Mouse (Mus musculus) hindbrain, embryonic 14.5 days (tissue): ENCODE data around the gene Ccdc102a. TPM values are rescaled to one million over a fixed set of nuclear protein-coding genes. Genes with fewer than 3 reads are reported as not detected.
"Not testable (repeated sequence)": the region's sequence is repeated elsewhere in the genome, so short reads cannot be mapped to it uniquely, and the experiment has no call there.

Source experiments
- ATAC-seq: fragments of 200-750 bp; cut with Nextera tagmentation; 2 replicates; pipeline ENCODE4 v1.8.0; 2017; ENCODE audit warnings: moderate number of reproducible peaks, mild to moderate bottlenecking, moderate TSS enrichment, moderate library complexity; ENCODE audit not compliant: low FRiP score
- DNase-seq: peaks from one replicate; pipeline ENCODE4 v3.0.0-alpha.2; 2015; ENCODE audit warnings: low spot score
- H3K27ac ChIP-seq: fragments of 300-500 bp; sonication (generic); 2 replicates; pipeline ENCODE4 v1.5.1; 2014; ENCODE audit warnings: mild to moderate bottlenecking, moderate library complexity
- H3K27me3 ChIP-seq: fragments of 300-500 bp; sonication (generic); 2 replicates; pipeline ENCODE4 v1.6.1; 2014; ENCODE audit warnings: mild to moderate bottlenecking, low read length, mixed read lengths; ENCODE audit not compliant: control insufficient read depth, insufficient read depth
- H3K36me3 ChIP-seq: fragments of 300-500 bp; sonication (generic); replicated peaks from 2 replicates; pipeline ENCODE4 v1.6.1; 2014; ENCODE audit not compliant: control insufficient read depth, insufficient read depth
- H3K4me1 ChIP-seq: fragments of 300-500 bp; sonication (generic); replicated peaks from 2 replicates; pipeline ENCODE4 v1.6.1; 2014; ENCODE audit warnings: antibody characterized with exemption, low read length, mixed read lengths; ENCODE audit not compliant: control insufficient read depth, insufficient read depth
- H3K4me2 ChIP-seq: fragments of 300-500 bp; sonication (generic); replicated peaks from 2 replicates; pipeline ENCODE4 v1.6.1; 2014; ENCODE audit warnings: mild to moderate bottlenecking, moderate library complexity
- H3K4me3 ChIP-seq: fragments of 300-500 bp; sonication (generic); replicated peaks from 2 replicates; pipeline ENCODE4 v1.5.1; 2014; ENCODE audit warnings: mild to moderate bottlenecking, low read length
- H3K9ac ChIP-seq: fragments of 300-500 bp; sonication (generic); 2 replicates; pipeline ENCODE4 v1.6.1; 2014
- H3K9me3 ChIP-seq: fragments of 300-500 bp; sonication (generic); 2 replicates; pipeline ENCODE4 v1.6.1; 2016; ENCODE audit warnings: low read length; ENCODE audit not compliant: control insufficient read depth
- WGBS: fragments of 180-500 bp; shearing (Covaris S2); extraction: QIAGEN DNeasy Blood & Tissue Kit; methylation state at CpG from one replicate; pipeline ENCODE4 v1.1.7; 2014; 5-methylcytosine and 5-hydroxymethylcytosine counted together
- polyA plus RNA-seq: library from polyadenylated mRNA; unstranded; fragments of >200 nt; fragmentation: Nextera tagmentation; extraction: Ambion mirVana; gene quantifications from 2 replicates; pipeline ENCODE4 v1.2.1, GENCODE M21; 2014

Gene Ccdc102a
- polyA plus RNA-seq, 1 experiment from 2014 or later = 9.0 TPM

DNA sequence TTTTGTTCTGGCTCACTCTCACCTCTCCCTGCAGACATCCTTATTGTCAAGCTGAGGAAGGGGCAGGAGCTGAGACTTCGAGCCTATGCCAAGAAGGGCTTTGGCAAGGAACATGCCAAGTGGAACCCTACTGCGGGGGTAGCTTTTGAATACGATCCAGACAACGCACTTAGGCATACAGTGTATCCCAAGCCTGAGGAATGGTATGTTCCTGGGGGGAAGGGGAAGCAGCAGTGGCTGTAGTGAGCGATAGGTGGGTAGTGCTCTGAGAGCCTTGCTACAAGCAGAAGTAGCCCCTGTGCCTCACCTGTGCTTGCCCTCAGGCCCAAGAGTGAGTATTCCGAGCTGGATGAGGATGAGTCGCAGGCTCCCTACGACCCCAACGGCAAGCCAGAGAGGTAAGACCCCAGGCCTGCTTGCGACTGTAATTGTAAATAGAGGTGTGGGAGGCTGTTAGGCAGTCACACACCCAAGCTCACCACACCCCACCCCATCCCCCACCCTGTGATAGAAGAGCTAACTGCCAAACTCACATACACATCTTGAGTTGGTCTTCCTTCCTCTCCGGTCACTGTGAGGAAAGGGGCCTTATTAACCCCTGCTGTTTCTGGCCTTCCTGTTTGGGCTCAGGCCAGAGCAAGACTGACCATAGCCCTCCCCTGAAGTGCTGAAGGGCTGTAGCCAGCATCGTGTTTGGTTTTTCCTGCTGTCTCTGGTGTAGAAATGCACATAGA, 55.2 kb downstream of the Ccdc102a start:
- no peak overlapping the region for H3K4me2 ChIP-seq
- DNase-seq (no peak), ATAC-seq (no peak)
- peaks cover 73% of the 10 kb centered on the region for H3K36me3 ChIP-seq
- peaks cover 14% of the 10 kb centered on the region for H3K4me1 ChIP-seq
- H3K9ac ChIP-seq = no peak overlapping the region
- H3K27me3 ChIP-seq = no peaks in the 10 kb centered on the region
- WGBS = 94% methylated on average over 12 of the region's 12 CpGs
- no peak overlapping the region for H3K4me3 ChIP-seq
- no peak overlapping the region for H3K27ac ChIP-seq
- no peaks in the 10 kb centered on the region for H3K9me3 ChIP-seq

DNA sequence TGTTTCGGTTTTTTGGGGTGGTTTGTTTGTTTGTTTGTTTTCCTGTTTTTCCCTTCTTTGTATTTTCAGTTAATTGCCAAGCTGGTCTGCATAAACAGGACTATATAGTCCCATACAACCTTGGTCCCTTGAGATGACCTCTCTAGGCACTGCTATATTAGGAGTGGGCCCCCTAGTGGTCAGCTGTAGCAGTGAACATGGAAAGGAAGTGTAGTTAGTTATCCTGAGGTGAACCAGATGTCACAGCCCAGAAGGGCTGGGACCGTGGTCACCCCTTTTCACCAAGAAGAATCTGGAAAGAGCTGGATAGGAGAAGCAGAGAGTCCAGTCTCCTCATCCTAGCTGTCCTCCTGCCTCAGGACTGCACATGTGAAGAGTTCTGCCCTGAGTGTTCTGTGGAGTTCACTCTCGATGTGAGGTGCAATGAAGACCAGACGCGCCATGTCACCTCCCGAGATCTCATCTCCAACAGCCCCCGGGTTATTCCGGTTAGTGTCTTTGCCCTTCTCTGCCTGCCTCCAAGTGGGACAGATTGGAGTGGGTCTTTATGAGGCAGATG, 56.5 kb downstream of the Ccdc102a start:
- Histone ChIP-seq H3K27ac (no peak overlapping the region), H3K36me3 (peaks cover 64% of the 10 kb centered on the region), H3K27me3 (no peaks in the 10 kb centered on the region), H3K4me1 (peaks cover 14% of the 10 kb centered on the region), H3K9me3 (no peaks in the 10 kb centered on the region), H3K4me2 (no peak overlapping the region), H3K4me3 (no peak overlapping the region), H3K9ac (no peak overlapping the region)
- 78% methylated on average over 8 of the region's 8 CpGs for WGBS
- DNase-seq (peak; percentile 61), ATAC-seq (no peak)

DNA sequence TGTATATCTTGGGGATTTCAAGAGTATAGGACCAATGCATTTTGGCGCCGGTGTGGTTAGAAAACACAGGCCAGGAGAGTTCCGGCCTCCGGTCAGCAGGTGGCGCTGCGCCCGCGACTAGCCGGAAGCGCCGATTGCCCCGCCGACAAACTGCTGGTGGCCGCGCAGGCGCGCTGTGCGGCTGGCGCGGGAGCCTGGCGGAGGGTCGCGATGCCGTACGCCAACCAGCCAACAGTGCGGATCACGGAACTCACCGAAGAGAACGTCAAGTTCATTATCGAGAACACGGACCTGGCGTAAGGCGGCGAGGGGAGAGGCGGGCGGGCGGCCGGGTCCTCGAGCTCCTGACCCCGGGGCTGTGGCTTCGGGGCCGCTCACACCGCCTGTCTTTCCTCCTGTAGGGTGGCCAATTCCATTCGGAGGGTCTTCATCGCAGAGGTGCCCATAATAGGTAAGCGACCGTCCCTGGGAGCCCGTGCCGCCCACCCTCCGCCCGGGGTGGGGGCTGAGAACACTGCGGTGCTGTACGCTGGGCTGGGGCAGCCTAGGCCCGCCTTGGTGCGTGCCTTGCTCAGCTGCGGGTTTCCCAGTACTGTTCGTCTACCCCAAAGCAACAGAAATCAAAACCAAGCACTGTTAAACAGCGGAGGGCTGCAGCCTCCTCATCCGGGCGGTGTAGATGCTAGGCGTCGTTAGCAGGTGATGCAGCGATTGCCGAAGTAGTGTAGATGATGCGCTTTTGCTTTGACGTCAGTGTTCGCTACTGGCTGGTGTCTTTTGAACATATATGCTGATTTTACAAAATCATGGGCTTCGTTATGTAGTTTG, 60.3 kb downstream of the Ccdc102a start, which contains the start of gene Polr2c:
Gene Polr2c, plus strand, starts transcription at position 105 of the 828 bp plus-strand sequence.
- Histone ChIP-seq H3K4me1 (peaks cover 14% of the 10 kb centered on the region), H3K4me2 (peak within 1 kb of the TSS; percentile 92), H3K9me3 (no peaks in the 10 kb centered on the region), H3K27me3 (no peaks in the 10 kb centered on the region), H3K4me3 (peak within 1 kb of the TSS; percentile 91), H3K9ac (peak within 1 kb of the TSS; percentile 87), H3K36me3 (peaks cover 52% of the 10 kb centered on the region), H3K27ac (peak within 1 kb of the TSS; percentile 77)
- under 1% methylated on average over 66 of the region's 68 CpGs for whole genome bisulfite sequencing
- DNase-seq (peak; percentile 94), ATAC-seq (peak; percentile 85)

DNA sequence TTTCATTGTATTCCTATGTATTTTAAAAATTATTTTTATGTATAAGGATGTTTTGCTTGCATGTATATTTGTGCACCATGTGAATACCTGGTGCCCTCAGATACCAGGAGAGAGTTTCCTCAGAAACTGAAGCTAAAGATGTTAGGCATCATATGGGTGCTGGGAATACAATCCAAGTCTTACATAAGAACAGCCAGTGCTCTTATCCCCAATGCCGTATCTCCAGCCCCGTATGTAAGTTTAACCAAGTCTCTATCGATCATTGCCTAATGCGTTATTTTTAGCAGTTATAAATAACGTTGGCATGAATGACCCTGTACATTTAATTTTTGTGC, 60.9 kb downstream of the Ccdc102a start:
- 33% methylated on average over 5 of the region's 5 CpGs for WGBS
- no peak overlapping the region for H3K4me3 ChIP-seq

DNA sequence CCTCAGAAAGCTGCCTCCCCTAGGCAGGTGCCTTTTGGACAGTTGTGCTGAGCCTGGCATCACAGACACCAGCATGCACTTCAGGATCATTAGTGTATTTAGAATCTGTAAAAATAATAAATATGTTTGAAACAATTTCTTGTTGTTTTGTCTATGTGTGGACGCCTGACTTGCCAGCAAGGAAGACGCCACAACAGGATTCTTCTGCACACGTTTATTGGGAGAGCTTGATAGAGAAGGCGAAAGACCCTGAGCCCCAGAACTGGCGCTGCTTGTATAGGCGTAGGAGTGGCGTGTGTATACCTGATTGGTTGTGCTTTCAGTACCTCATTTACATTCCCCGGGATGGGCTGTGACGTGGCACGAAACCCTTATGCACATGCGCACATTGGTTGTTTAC, 63.1 kb downstream of the Ccdc102a start:
- not testable (repeated sequence) for H3K9me3 ChIP-seq, H3K27me3 ChIP-seq, H3K4me2 ChIP-seq, H3K27ac ChIP-seq, H3K4me3 ChIP-seq, ATAC-seq, H3K9ac ChIP-seq, DNase-seq
- peaks cover 14% of the 10 kb centered on the region for H3K4me1 ChIP-seq
- H3K36me3 ChIP-seq = peaks cover 54% of the 10 kb centered on the region
- WGBS = 90% methylated on average over 11 of the region's 11 CpGs

More for the DNA sequence above, 60.9 kb downstream of the Ccdc102a start:
- H3K36me3 ChIP-seq = peaks cover 52% of the 10 kb centered on the region
- DNase-seq (no peak), ATAC-seq (no peak)
- H3K9ac ChIP-seq = peak overlapping the region; percentile 87; the same call in 1 of the 2 replicates
- peaks cover 14% of the 10 kb centered on the region for H3K4me1 ChIP-seq
- peak overlapping the region; percentile 3; the same call in 1 of the 2 replicates for H3K4me2 ChIP-seq
- H3K27ac ChIP-seq = no peak overlapping the region
- no peaks in the 10 kb centered on the region for H3K9me3 ChIP-seq
- no peaks in the 10 kb centered on the region for H3K27me3 ChIP-seq

Other genes starting within 250 kb of the Ccdc102a start
- gene Pllp, start 221.8 kb downstream of the Ccdc102a start, polyA plus RNA-seq = 2.0 and 2.2 TPM in 2 replicates
- not detected in 2 replicates for gene Ccl22, start 172.5 kb downstream of the Ccdc102a start, polyA plus RNA-seq
- gene Cx3cl1, start 146.1 kb downstream of the Ccdc102a start, polyA plus RNA-seq = 32.6 and 42.0 TPM in 2 replicates
- gene Ccl17, start 107.6 kb downstream of the Ccdc102a start, polyA plus RNA-seq = 0.46 and 1.3 TPM in 2 replicates
- gene Coq9, start 79.8 kb downstream of the Ccdc102a start, polyA plus RNA-seq = 59.1 and 59.8 TPM in 2 replicates
- 151 and 171 TPM in 2 replicates for gene Ciapin1, start 79.7 kb downstream of the Ccdc102a start, polyA plus RNA-seq
- 111 TPM in 2 replicates for gene Polr2c, start 60.6 kb downstream of the Ccdc102a start, polyA plus RNA-seq
- gene Dok4, start 41.8 kb downstream of the Ccdc102a start, polyA plus RNA-seq = 65.2 and 68.7 TPM in 2 replicates
- gene Adgrg5, start 5.6 kb upstream of the Ccdc102a start, polyA plus RNA-seq = 0.23 and 0.27 TPM in 2 replicates
- 115 and 123 TPM in 2 replicates for gene Adgrg1, start 56.7 kb upstream of the Ccdc102a start, polyA plus RNA-seq
- gene Adgrg3, start 99.6 kb upstream of the Ccdc102a start, polyA plus RNA-seq = 1.1 and 1.2 TPM in 2 replicates
- gene Drc7, start 137.0 kb upstream of the Ccdc102a start, polyA plus RNA-seq = 1.8 and 2.3 TPM in 2 replicates
- 36.6 and 39.2 TPM in 2 replicates for gene Katnb1, start 163.1 kb upstream of the Ccdc102a start, polyA plus RNA-seq